Mouse (Mus musculus): ENCODE data around the gene Ppp2r5b. TPM values are rescaled to one million over a fixed set of nuclear protein-coding genes. Genes with fewer than 3 reads are reported as not detected.

Ppp2r5b gene
- polyA plus RNA-seq, 1 experiment from 2014 or later: 161 TPM

- no peaks in the 10 kb centered on the region for H3K27me3 ChIP-seq (replicated peaks; ENCODE audit: control insufficient read depth, insufficient read depth, low read length)
- H3K9me3 ChIP-seq (ENCODE audit: control insufficient read depth, low read length): no peaks in the 10 kb centered on the region
- H3K36me3 ChIP-seq (ENCODE audit: control insufficient read depth, insufficient read depth, low read length): no peaks in the 10 kb centered on the region
- H3K4me2 ChIP-seq (ENCODE audit: low read length): no peak overlapping the region
- no peaks in the 10 kb centered on the region for H3K4me1 ChIP-seq (ENCODE audit: control insufficient read depth, insufficient read depth, low read depth, low read length)
- no peak for ATAC-seq
- H3K27ac ChIP-seq (ENCODE audit: low read depth, low read length): no peak overlapping the region
- H3K9ac ChIP-seq (ENCODE audit: low read depth, low read length): no peak overlapping the region
- no peak overlapping the region for H3K4me3 ChIP-seq (ENCODE audit: low read length)
- 15% methylated on average over 3 of the region's 3 CpGs for WGBS
Measured at GRCm38 (mm10) chr19:6182534-6182933, 53.1 kb downstream of the Ppp2r5b start.

DNA sequence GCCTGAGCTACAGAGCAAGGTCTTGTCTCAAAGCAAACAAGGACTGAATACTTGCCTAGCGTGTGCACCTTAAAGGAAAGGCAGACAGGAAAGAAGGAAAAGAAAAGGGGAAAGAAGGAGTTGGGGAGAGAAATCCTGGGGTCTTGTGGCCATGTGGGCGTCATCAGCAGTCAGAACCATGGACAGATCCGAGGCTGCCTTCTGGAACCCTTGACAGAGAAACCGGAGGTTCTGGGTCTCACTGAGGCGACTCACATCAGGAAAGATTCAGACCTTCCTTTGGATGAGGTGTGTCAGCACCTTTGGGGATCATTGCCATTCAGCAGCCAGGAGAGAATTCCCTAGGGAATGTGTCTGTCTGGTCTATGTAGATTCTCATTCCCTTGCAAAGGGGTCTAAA lies 54.0 kb downstream of the Ppp2r5b start:
- Histone ChIP-seq H3K27me3 (replicated peaks; ENCODE audit: control insufficient read depth, insufficient read depth, low read length) (no peaks in the 10 kb centered on the region), H3K9ac (ENCODE audit: low read depth, low read length) (no peak overlapping the region), H3K4me2 (ENCODE audit: low read length) (no peak overlapping the region), H3K27ac (ENCODE audit: low read depth, low read length) (no peak overlapping the region), H3K4me1 (ENCODE audit: control insufficient read depth, insufficient read depth, low read depth, low read length) (no peaks in the 10 kb centered on the region), H3K36me3 (ENCODE audit: control insufficient read depth, insufficient read depth, low read length) (no peaks in the 10 kb centered on the region), H3K4me3 (ENCODE audit: low read length) (no peak overlapping the region), H3K9me3 (ENCODE audit: control insufficient read depth, low read length) (no peaks in the 10 kb centered on the region)
- ATAC-seq: no peak
- 29% methylated on average over 5 of the region's 5 CpGs for WGBS

- H3K4me1 ChIP-seq (ENCODE audit: control insufficient read depth, insufficient read depth, low read depth, low read length): no peaks in the 10 kb centered on the region
- ATAC-seq: no peak
- H3K9ac ChIP-seq (ENCODE audit: low read depth, low read length): no peak overlapping the region
- no peak overlapping the region for H3K4me3 ChIP-seq (ENCODE audit: low read length)
- no peak overlapping the region for H3K4me2 ChIP-seq (ENCODE audit: low read length)
- no peaks in the 10 kb centered on the region for H3K36me3 ChIP-seq (ENCODE audit: control insufficient read depth, insufficient read depth, low read length)
- H3K27me3 ChIP-seq (replicated peaks; ENCODE audit: control insufficient read depth, insufficient read depth, low read length): no peaks in the 10 kb centered on the region
- H3K27ac ChIP-seq (ENCODE audit: low read depth, low read length): no peak overlapping the region
- WGBS: 89% methylated on average over 6 of the region's 6 CpGs
- H3K9me3 ChIP-seq (ENCODE audit: control insufficient read depth, low read length): no peaks in the 10 kb centered on the region
Measured at GRCm38 (mm10) chr19:6178775-6179174, 56.9 kb downstream of the Ppp2r5b start.

MicroRNAs encoded within 50 kb of the gene (microRNA counts, 519-probe panel; counts per million panel counts)
- microRNA mmu-miR-192: 2,040 counts per million, percentile 31 among the panel's probes with 10 or more counts

Small RNA genes lying within 50 kb of the gene (microRNA-seq; reads per million reads assigned to microRNA genes)
- 91.2 reads per million, percentile 48 among the genes with 10 or more reads in this experiment for gene Mir192
- 91.0 reads per million, percentile 48 among the genes with 10 or more reads in this experiment for gene Mir194-2

Other genes starting within 250 kb of the Ppp2r5b start
- not detected in 2 replicates for gene Slc22a20, start 249.7 kb downstream of the Ppp2r5b start, polyA plus RNA-seq (2015; fragmentation: Nextera tagmentation; extraction: Ambion mirVana)
- 5.2 and 5.6 TPM in 2 replicates for gene Capn1, start 220.0 kb downstream of the Ppp2r5b start, polyA plus RNA-seq (2015; fragmentation: Nextera tagmentation; extraction: Ambion mirVana)
- gene Syvn1, start 189.3 kb downstream of the Ppp2r5b start, polyA plus RNA-seq (2015; fragmentation: Nextera tagmentation; extraction: Ambion mirVana): 29.0 and 38.4 TPM in 2 replicates
- gene Mrpl49, start 178.1 kb downstream of the Ppp2r5b start, polyA plus RNA-seq (2015; fragmentation: Nextera tagmentation; extraction: Ambion mirVana): 62.4 and 68.8 TPM in 2 replicates
- gene Fau, start 178.0 kb downstream of the Ppp2r5b start, polyA plus RNA-seq (2015; fragmentation: Nextera tagmentation; extraction: Ambion mirVana): 471 and 479 TPM in 2 replicates
- 31.5 and 35.2 TPM in 2 replicates for gene Znhit2, start 174.7 kb downstream of the Ppp2r5b start, polyA plus RNA-seq (2015; fragmentation: Nextera tagmentation; extraction: Ambion mirVana)
- gene Tm7sf2, start 167.5 kb downstream of the Ppp2r5b start, polyA plus RNA-seq (2015; fragmentation: Nextera tagmentation; extraction: Ambion mirVana): 61.3 and 64.6 TPM in 2 replicates
- gene Vps51, start 158.6 kb downstream of the Ppp2r5b start, polyA plus RNA-seq (2015; fragmentation: Nextera tagmentation; extraction: Ambion mirVana): 89.5 and 91.3 TPM in 2 replicates
- not detected in 2 replicates for gene Tmem262, start 155.8 kb downstream of the Ppp2r5b start, polyA plus RNA-seq (2015; fragmentation: Nextera tagmentation; extraction: Ambion mirVana)
- 1.2 and 1.5 TPM in 2 replicates for gene Gm28374, start 153.6 kb downstream of the Ppp2r5b start, polyA plus RNA-seq (2015; fragmentation: Nextera tagmentation; extraction: Ambion mirVana)
- 74.8 and 77.4 TPM in 2 replicates for gene Zfpl1, start 150.9 kb downstream of the Ppp2r5b start, polyA plus RNA-seq (2015; fragmentation: Nextera tagmentation; extraction: Ambion mirVana)
- gene Cdca5, start 150.9 kb downstream of the Ppp2r5b start, polyA plus RNA-seq (2015; fragmentation: Nextera tagmentation; extraction: Ambion mirVana): 6.8 and 7.7 TPM in 2 replicates
- not detected in 2 replicates for gene AC131692.1, start 141.5 kb downstream of the Ppp2r5b start, polyA plus RNA-seq (2015; fragmentation: Nextera tagmentation; extraction: Ambion mirVana)
- gene Naaladl1, start 130.1 kb downstream of the Ppp2r5b start, polyA plus RNA-seq (2015; fragmentation: Nextera tagmentation; extraction: Ambion mirVana): 0.41 and 0.43 TPM in 2 replicates
- 48.5 and 53.9 TPM in 2 replicates for gene Sac3d1, start 117.2 kb downstream of the Ppp2r5b start, polyA plus RNA-seq (2015; fragmentation: Nextera tagmentation; extraction: Ambion mirVana)
- gene Snx15, start 107.6 kb downstream of the Ppp2r5b start, polyA plus RNA-seq (2015; fragmentation: Nextera tagmentation; extraction: Ambion mirVana): 64.3 and 66.9 TPM in 2 replicates
- gene Batf2, start 94.9 kb downstream of the Ppp2r5b start, polyA plus RNA-seq (2015; fragmentation: Nextera tagmentation; extraction: Ambion mirVana): not detected in 2 replicates
- gene Arl2, start 94.3 kb downstream of the Ppp2r5b start, polyA plus RNA-seq (2015; fragmentation: Nextera tagmentation; extraction: Ambion mirVana): 154 and 162 TPM in 2 replicates
- gene Majin, start 51.5 kb downstream of the Ppp2r5b start, polyA plus RNA-seq (2015; fragmentation: Nextera tagmentation; extraction: Ambion mirVana): 0.10 TPM in 1 of 2 replicates, not detected in the other
- gene Gpha2, start 9.5 kb downstream of the Ppp2r5b start, polyA plus RNA-seq (2015; fragmentation: Nextera tagmentation; extraction: Ambion mirVana): not detected in 2 replicates
- 11.7 and 16.7 TPM in 2 replicates for gene Atg2a, start 5.8 kb upstream of the Ppp2r5b start, polyA plus RNA-seq (2015; fragmentation: Nextera tagmentation; extraction: Ambion mirVana)
- 105 and 113 TPM in 2 replicates for gene Ehd1, start 40.9 kb upstream of the Ppp2r5b start, polyA plus RNA-seq (2015; fragmentation: Nextera tagmentation; extraction: Ambion mirVana)
- 0.26 and 0.31 TPM in 2 replicates for gene Cdc42bpg, start 70.6 kb upstream of the Ppp2r5b start, polyA plus RNA-seq (2015; fragmentation: Nextera tagmentation; extraction: Ambion mirVana)
- gene Men1, start 99.1 kb upstream of the Ppp2r5b start, polyA plus RNA-seq (2015; fragmentation: Nextera tagmentation; extraction: Ambion mirVana): 68.4 and 85.0 TPM in 2 replicates
- 19.6 and 23.1 TPM in 2 replicates for gene Map4k2, start 105.3 kb upstream of the Ppp2r5b start, polyA plus RNA-seq (2015; fragmentation: Nextera tagmentation; extraction: Ambion mirVana)
- 81.4 and 106 TPM in 2 replicates for gene Sf1, start 127.8 kb upstream of the Ppp2r5b start, polyA plus RNA-seq (2015; fragmentation: Nextera tagmentation; extraction: Ambion mirVana)
- gene Pygm, start 148.5 kb upstream of the Ppp2r5b start, polyA plus RNA-seq (2015; fragmentation: Nextera tagmentation; extraction: Ambion mirVana): 10.2 and 13.2 TPM in 2 replicates
- gene Rasgrp2, start 163.5 kb upstream of the Ppp2r5b start, polyA plus RNA-seq (2015; fragmentation: Nextera tagmentation; extraction: Ambion mirVana): 184 and 232 TPM in 2 replicates
- gene Nrxn2, start 182.9 kb upstream of the Ppp2r5b start, polyA plus RNA-seq (2015; fragmentation: Nextera tagmentation; extraction: Ambion mirVana): 29.1 and 37.1 TPM in 2 replicates

Data from hindbrain, embryonic 16.5 days (tissue).